Mouse (Mus musculus): Measurements from ENCODE around the gene Racgap1. TPM values are rescaled to one million over a fixed set of nuclear protein-coding genes. Genes with fewer than 3 reads are reported as not detected.

Racgap1 gene
- 1 to 10 TPM; 4.0 to 6.1 (median 4.8) TPM for total RNA-seq (2022)

DNA sequence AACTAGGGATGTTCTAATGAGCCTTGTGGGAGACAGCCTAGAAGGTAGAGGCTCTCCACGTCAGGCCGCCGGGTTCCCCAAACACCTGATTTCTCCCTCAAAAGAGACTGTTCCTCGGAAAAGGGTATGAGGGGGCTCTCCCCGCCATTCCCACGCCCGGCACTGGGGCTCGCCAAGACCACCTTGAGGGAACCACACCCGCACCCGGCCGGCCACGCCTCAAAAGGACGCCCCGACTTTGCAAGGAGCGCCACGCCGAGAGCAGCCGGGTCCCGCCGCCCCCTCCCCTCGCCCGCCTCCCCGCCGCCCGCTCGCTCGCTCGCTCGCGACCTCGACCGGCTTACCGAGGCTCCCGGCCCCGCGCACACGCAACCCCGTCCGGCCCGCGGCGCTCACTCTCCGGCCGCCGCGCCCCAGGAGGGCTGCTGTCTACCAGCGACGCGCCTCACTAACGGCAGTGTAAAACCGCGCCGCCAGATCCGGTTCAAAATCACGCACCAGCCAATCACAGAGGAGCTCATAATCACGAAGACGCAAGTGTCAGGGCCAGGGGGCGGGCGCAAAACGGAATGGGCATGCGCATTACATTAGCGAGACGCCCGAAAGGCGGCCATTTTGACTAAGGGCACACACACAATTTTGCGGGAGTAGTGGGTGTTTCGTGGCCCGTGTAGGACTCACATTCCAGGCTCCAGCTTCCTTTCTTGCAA is at the start of gene Racgap1:
Gene Racgap1, minus strand, starts transcription at position 494 of the 710 bp plus-strand sequence.
- DNase-seq (ENCODE audit: low spot score in 2 of 2): peak; percentile 94 to 98

DNA sequence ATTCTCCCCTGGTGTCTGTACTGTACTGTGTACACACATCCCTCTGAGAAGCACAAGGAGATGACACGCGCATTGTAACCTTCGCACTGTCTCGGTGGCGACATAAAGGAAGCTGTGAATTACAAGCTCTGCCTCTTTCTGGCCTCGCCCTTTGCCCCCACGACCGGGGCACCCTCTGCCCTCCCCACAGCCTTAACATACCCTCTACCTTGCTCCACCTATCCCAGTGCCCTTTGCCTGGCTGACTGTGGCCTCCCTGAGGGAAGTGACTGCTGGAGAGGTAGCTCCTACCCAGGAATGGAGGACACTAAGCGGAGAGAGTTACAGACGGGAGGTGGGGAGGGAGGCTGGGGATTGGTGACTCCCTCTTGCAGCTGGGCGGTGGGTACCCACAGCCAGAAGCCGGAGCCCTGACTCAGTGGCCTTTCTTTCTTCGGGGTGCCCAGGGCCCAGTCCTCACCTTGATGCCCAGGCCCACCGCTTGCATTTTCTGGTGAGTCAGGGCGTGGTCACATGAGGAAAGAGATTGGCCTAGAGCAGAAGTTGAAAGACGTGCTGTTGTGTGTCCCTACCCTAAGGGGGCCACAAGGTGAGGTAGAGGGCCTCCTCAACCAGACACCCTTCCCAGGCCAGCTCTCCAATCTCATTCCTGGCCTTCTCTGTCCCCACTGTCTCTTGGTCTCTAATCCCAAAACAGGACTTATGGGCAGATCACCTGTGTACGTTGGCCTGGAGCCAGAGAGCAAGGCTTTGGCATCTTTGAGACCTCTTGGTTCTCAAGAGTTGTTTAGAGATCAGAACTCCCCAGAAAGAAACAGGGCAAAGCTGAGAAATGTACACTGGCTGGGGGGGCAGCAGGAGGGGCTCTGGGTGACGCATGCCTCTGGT is 49.0 kb upstream of the Racgap1 start:
- DNase-seq (ENCODE audit: low spot score in 2 of 2): no peak

DNA sequence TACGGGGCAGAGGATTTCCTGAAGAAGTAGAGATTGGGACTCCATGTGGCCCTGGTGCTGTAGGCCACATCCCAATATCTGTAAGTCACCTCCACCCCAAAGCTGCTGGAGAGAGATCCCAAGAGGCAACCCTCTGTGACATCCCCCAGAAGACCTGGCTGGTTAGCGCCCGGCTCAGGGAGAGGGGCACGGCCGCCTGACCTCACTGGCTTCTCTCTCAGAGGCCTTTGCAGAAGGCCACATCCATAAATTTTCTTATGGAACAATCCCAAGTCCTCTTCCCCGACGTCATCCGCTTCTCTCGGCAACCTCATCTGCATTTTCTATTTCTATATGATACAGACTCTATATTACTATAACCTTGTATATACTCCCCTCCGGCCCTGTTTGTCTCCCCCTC is 48.3 kb upstream of the Racgap1 start:
- no peak for DNase-seq (ENCODE audit: low spot score in 2 of 2)

DNA sequence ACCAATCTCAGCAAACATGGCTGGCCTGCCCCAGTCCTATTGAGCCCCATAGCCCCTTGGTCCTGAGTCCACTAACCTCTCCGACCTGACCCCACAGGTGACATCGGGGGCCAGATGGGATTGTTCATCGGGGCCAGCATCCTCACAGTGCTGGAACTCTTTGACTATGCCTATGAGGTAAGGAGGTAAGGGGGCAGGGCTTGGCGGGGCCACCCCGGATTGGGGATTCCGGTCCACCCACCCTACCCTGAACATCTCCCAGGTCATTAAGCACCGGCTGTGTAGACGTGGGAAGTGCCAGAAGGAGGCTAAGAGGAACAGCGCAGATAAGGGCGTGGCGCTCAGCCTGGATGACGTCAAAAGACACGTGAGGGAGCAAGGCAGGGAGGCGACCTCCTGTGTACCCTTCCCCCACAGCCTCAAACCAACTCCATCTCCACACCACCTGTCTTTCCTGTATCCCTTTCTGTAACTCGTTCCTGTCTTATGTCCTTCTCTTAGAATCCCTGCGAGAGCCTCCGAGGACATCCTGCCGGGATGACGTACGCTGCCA is 47.2 kb upstream of the Racgap1 start:
- no peak for DNase-seq (ENCODE audit: low spot score in 2 of 2)

DNA sequence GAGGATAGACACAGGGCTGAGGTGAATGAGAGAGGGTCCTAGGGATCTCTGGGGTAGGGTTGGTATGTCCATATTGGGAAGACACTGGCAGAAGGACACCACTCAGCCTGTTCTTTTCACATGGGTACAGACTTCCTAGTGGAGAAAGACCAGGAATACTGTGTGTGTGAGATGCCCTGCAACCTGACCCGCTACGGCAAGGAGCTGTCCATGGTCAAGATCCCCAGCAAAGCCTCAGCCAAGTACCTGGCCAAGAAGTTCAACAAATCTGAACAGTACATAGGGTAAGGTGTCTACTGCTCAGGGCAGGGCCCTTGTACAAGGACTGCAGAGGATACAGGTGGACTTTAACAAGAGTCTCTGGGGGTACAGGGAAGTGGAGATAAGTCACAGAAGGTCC is 45.9 kb upstream of the Racgap1 start:
- no peak for DNase-seq (ENCODE audit: low spot score in 2 of 2)

DNA sequence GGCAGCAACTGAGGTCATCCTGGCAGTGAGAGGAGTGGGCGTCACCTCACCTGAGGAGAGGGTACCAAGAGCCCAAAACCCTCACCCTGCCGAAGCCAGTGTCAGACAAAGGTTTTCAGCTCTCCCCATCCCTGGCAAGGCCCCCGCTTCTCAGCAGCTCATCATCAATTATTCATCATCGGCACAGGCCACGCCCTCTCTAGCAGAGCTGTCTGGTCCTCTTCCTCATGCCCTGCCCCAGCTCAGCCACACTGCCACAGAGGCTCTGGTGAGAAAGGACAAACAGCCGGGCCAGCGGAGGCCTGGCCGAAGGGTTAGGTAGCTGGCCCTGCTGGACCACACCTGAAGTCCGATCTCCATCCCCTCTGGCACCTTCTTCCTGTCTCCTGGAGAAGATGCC is 40.5 kb upstream of the Racgap1 start:
- no peak for DNase-seq (ENCODE audit: low spot score in 2 of 2)

DNA sequence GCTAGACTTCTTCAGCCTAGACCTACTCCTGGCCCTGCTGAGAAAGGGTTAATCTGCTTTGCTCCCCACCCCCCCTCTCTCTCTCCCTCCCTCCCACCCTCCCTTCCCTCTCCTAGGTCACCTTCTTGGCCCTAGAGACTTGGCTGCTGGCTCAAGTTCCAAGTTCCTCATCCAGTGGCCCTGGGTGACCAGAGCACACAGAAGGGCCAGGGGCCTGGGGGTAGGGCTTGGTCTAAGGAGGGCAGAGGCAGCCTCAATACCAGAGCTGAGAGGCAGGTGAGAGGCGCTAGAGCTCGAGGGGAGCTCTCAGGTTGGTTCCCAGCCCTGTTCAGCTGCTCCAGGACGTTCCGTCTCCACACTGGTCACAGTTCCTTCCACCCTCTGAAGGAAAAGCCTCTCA is 39.5 kb upstream of the Racgap1 start:
- no peak for DNase-seq (ENCODE audit: low spot score in 2 of 2)

DNA sequence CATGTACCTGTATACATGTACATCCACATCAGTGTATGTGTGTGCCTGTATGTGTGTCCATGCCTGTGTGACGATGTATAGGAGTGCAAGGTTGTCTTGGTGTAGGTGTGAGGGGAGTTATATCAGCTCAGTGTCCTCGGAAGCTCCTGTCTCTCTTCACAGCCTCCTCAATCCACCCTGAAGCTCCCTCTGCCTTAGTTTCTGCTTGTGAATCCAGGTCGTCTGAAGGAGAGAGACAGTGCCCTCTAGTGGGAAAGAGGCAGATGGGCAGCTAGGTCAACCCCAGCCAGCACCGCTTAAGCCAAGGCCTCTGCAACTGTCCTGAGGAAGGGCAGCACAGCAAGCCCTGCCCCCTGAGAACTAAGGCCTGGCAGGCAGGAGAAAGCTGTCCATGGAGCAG is 37.3 kb upstream of the Racgap1 start:
- peak in 1 of 2 experiments; percentile 59 for DNase-seq (ENCODE audit: low spot score in 2 of 2)

DNA sequence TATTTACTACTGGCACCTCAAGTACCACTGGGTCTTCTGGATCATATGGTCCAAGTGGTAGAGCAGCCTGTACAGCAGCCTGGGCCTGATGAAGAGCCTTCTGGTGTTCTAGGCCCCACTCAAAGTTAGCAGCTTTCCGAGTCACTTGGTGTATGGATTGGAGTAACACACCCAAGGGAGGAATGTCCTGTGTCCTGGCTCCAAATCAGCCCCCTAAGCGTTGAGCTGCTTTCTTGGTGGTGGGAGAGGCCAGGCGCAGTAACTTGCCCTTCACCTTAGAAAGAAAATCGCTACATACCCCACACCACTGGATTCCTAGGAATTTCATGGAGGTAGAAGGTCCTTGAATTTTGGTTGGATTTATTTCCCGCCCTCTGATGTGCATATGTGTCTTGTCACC is 32.7 kb upstream of the Racgap1 start:
- no peak for DNase-seq (ENCODE audit: low spot score in 2 of 2)

DNA sequence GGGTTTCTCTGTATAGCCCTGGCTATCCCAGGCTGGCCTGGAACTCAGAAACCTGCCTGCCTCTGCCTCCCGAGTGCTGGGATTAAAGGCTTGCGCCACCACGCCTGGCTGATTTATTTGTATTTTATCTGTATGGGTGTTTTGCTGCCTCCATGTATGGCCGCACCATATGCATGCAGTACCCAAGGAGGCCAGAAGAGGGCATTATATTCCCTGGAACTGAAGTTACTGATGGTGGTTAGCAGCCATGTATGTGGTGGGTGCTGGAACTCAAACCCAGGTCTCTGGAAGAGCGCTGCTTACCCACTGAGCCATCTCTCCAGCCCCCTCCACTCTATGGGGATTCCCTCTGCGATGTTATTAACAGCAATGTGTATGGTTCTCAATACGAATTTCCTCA is 31.4 kb upstream of the Racgap1 start:
- DNase-seq (ENCODE audit: low spot score in 2 of 2): no peak

DNA sequence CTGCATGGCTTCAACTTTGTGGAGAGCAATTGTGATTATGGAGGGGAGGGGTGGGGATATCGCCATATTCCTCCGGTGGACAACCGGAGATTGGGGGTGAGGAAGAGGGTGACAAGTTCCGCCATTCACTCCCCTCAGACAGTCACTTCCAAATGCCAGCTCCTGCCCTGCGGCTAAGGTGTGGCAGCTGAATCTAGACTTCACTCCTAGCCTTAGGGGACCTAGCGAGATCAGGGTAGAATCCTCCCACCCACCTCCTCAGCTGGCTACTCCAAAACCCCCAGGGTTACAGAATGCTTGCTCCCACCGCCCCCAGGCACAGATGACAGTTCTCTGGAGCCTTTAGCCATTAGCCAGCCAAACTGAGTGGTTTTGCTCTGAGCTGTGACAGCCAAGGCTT is 27.6 kb upstream of the Racgap1 start:
- no peak for DNase-seq (ENCODE audit: low spot score in 2 of 2)

DNA sequence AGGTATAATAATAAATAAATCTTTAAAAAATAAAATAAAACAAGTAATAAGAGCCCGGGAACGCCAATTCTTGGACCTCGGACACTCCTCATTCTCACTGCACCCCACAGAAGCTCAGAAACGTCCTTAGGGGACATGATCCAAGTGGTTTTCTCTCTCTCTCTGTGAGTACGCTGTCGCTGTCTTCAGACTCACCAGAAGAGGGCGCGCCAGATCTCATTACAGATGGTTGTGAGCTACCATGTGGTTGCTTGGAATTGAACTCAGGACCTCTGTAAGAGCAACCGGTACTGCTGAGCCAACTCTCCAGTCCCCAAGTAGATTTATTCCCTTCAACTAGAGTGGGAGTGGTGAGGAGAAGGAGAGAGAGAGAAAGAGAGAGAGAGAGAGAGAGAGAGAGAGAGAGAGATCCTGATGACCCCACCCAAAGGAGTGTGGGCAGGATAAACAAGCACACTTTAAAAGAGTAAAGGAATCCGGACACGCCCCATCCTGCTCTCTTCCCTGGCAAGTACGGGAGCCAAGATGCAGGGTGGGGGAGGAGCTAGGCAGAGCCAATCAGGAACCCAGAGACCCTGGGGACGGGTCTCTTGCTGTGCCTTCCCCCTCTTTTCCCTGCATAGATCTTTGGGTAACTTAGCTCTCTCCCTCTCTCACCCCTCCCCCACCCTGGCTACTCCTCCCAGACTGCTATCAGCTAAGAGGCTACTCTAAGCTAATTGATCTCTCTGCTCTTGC is 26.8 kb upstream of the Racgap1 start:
- no peak for DNase-seq (ENCODE audit: low spot score in 2 of 2)

DNA sequence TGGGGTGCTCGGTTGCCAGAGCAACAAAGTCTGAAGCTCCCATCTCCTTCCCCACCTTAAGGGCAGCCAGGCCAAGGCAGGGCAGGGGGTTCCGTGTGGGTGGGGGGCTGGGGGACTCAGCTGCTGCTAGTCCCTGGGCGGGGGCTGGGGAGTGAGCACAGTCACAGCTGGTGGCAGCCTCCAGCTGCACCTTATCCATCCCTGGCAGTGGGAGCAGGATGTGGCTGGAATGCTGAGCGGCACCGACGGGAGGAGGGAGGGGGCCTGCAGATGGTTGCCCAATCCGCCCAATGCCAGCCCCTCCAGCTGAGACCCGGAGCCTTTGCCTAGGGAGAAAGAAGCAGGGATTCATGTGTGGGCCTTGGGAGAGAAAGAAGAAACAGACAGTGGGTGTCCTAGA is 25.6 kb upstream of the Racgap1 start:
- no peak for DNase-seq (ENCODE audit: low spot score in 2 of 2)

DNA sequence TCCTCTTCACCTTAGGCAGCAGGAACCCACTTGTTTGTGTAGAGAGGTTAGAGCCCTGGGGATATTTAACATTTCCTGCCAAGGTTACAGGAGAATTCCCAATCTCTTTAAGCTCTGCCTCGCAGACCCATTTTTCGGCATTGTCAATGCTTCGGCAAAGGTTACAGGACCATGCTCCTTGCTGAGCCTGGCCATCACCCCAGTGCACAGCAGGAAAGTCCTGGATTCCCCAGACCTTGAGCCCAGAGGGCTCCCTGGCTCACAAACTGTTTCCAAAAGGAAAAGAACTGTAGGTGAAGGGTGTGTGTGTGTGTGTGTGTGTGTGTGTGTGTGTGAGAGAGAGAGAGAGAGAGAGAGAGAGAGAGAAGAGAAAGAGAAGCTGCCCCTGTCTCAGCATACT is 23.4 kb upstream of the Racgap1 start:
- no peak for DNase-seq (ENCODE audit: low spot score in 2 of 2)

DNA sequence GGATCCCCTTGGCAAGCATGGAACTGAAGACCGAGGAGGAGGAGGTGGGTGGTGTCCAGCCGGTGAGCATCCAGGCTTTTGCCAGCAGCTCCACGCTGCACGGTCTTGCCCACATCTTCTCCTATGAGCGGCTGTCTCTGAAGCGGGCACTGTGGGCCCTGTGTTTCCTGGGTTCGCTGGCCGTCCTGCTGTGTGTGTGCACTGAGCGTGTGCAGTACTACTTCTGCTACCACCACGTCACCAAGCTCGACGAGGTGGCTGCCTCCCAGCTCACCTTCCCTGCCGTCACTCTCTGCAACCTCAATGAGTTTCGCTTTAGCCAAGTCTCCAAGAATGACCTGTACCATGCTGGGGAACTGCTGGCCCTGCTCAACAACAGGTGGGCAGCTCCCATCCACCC is 20.3 kb upstream of the Racgap1 start:
- no peak for DNase-seq (ENCODE audit: low spot score in 2 of 2)

DNA sequence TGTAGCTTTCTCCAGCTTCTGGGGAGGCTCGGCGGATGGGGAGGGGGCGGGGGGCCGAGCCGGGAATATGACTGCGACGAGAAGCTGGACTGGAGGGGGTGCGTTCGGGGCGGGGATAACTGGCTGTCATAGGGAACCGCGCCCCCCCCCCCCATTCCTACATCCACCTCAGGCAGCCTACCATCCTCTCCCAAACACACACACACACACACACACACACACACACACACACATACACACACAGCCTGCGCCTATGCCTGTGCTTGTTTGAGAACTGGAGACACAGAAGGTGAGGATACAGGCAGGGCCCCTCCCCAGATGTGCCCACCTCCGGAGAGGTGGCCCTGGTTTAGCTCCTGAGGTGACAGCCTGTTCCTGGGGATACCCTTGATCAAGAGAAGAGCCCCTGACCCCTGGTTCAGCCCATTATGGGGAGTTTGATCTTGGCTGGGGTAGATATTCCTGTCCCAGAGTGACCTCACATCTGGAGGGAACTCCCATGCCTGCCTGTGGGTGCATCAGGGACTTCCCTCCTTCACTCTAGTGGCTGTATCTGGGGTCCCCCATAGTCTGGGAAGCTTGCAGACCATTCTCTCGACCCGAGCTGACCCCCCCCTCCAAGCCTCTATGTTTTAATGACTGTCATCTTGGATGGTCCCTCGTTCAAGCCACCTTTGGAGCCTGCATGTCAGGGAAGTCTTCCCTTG is 19.7 kb upstream of the Racgap1 start:
- no peak for DNase-seq (ENCODE audit: low spot score in 2 of 2)

DNA sequence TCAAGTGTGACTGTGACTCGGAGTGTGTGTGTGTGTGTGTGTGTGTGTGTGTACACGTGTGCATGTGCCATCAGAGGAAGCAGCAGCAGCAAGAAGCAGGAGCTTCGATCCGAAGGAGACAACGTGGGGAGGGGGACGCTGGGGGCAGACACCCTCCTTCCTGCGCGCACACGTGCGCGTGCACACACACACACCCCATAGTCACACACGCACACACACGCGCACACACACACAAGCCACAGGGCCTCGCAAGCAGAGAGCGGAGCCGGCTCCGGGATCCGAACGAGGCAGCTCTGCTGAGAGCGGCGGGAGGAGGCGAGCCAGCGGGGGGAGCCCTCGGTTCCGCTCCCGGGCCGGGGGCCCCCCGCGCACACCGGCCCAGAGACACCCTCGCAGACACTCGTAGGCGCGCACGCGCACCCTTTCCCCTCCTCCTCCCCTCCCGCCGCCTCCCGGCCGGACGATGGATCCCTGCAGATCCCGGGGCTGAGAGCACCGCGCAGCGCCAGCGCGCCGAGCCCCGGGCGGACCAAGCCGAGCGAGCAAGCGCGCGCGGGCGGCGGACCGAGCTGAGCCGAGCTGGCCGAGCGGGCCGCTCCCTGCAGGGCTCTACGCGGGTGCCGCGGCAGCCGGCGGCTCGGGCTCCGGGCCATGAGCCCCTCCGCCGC is 18.8 kb upstream of the Racgap1 start, which contains the start of gene Asic1:
Gene Asic1, plus strand, starts transcription at position 215 of the 668 bp plus-strand sequence.
- peak; percentile 47 to 65 for DNase-seq (ENCODE audit: low spot score in 2 of 2)

DNA sequence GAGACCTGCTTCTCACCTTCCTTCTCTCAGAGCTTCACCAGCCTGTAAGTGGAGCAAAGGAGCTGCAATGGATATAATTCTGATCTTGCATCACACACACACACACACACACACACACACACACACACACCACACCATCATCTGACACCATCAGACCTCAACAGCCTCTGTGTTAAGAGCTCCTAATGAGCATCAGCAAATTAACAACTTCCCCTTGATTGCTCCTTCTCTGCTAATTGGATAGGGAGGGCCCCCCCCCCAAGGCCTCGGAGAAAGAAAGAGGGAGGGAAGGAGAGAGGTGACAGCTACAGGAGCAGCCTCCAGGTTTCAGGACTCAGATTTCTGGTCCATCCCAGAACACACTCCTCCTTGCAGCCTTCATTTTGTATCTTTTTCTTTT is 17.9 kb upstream of the Racgap1 start:
- DNase-seq (ENCODE audit: low spot score in 2 of 2): no peak

DNA sequence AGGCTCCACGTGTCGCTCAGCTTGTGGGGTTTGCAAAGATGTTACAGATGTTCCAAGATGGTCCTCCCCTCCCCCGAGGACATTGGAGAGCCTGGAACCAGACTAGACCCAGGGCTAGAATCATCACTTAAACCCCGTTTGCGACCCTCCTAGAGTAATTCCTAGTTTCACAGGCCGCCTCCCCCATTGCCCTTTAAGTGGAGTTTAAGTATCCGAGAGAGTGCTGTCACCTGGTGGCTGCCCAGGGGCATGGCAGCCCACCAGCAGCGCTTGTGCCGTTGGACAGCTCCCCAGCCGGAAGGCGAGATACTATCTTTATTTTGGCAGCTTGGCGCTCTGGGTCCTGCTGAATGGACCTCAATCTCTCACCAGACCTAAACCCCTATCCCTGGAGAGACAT is 17.4 kb upstream of the Racgap1 start:
- peak in 1 of 2 experiments; percentile 78 for DNase-seq (ENCODE audit: low spot score in 2 of 2)

DNA sequence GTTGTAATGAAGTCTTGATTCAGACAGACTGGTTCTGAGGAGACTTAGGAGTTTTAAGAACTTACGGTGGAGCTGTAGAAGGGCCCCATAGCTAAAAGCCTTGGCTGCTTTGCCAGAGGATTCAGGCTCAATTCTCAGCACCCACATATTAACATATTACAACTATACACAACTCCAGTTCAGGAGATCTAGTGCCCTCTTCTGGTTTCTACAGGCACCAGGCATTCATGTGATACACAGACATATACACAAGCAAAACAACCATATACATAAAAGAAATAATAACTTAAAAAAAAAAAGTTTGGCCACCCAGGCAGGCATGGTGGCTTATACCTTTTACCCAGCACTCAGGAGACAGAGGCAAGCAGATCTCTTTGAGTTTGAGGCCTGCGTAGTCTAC is 16.1 kb upstream of the Racgap1 start:
- DNase-seq (ENCODE audit: low spot score in 2 of 2): no peak
